Mouse (Mus musculus): ENCODE data around the gene Tkt. TPM values are rescaled to one million over a fixed set of nuclear protein-coding genes. Genes with fewer than 3 reads are reported as not detected.

Tkt gene
- total RNA-seq, 4 experiments from 2014 or later, result 5.8 to 10.9 (median 10.6) TPM

DNA sequence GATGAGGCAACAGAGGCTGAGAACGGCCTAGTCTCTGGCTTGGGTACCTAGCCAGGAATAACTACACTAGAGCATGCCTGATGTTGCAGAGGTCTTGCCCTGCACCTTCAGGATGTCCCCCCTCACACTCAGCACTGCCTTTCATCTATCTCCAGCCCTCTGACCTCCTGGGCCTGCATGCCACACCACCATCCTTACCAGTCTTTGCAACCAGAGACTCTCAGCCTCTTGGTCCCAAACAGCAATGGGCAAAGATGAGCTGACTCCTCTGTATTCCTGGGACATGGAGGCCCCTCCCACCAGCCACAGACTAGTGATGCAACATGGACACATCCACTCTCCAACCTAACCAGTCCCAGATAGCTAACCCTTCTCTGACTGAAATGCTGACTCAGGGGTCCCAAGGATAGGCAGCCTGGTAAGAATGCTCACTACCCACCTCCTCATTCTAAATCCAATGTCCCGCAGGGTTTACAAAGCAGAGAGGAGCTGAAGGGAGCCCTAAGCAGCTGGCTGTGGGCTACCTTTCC is 70.7 kb downstream of the Tkt start:
- DNase-seq (ENCODE audit: low spot score in 2 of 2), result no peak

DNA sequence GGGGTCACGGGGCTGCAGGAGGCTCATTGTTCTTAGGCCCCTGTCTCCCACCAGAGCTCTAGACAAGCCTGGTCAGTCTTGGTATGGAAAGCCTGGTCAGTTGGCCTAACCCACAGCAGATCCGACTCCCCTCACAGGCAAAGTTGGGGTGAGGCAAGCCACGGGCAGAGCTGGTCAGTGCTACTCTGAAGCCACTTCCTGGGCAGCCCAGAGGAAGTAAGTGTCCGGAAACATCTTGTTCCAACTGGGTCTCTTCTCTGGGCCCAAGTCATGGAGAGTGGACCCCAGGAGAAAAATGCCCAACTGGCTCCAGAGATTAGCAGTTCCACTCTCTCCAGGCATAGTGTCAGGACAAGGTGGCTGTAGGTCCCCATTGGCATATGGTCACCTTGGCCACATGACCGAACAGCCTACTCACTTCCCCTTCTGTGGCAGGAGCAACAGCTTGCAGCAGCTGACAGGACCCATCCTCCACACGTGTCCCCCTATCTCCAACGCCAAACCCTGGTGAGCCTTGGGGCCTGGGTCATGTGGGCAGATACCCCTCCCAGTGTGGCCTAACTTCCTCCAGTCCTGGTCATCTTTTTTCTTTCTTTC is 71.9 kb downstream of the Tkt start:
- DNase-seq (ENCODE audit: low spot score in 2 of 2), result no peak

DNA sequence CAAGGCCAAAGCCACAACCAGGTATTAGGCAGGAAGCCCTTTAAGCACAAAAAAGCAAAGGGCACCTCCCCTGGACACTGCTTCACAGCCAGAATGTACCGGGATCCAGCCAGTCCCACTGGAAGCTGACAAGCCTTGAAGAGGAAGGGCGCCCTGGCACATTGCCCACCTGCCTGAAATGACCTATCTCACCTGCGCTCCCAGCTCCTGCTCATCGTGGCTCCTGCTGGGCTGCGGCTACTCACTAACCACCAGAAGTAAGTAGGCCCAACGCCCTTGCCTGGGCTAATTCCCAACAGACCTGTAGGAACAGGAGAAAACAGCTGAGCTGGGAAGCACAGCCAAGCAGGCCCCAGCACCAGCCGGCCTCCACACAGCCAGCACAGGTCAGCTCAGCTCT is 74.0 kb downstream of the Tkt start:
- DNase-seq (ENCODE audit: low spot score in 2 of 2), result no peak

DNA sequence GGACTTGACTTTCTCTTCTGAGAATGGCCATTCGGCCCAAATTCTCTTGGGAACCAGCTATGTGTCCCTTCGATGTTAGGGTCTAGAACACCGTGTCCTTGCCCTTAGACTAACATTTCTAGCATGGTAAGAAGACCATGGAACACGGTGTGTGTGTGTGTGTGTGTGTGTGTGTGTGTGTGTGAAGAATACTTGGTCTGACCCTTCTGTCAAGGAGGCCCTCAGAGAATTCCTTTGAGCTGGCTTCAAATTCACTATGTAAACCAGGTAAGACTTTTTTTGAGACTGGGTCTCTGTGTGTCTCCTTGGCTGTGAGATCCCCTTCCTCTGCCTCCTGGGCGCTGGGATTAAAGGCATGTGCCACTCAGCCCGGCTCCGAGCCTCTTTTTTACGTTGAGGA is 74.4 kb downstream of the Tkt start:
- no peak for DNase-seq (ENCODE audit: low spot score in 2 of 2)

Small RNA genes lying within 50 kb of the gene (microRNA-seq; reads per million reads assigned to microRNA genes)
- gene Mir3076, result not detected

Other genes starting within 250 kb of the Tkt start
- gene Dcp1a, start 68.8 kb upstream of the Tkt start, total RNA-seq (2022), result 1 to 10 TPM; 5.0 to 8.4 (median 7.7) TPM
- under 1 TPM in 3 of 4 experiments, not detected in 1; 0.05 to 0.19 (median 0.19) TPM for gene Cacna1d, start 56.9 kb upstream of the Tkt start, total RNA-seq (2022)
- 1 to 10 TPM; 2.3 to 8.6 (median 7.3) TPM for gene Prkcd, start 77.9 kb downstream of the Tkt start, total RNA-seq (2022)
- gene Rft1, start 106.0 kb downstream of the Tkt start, total RNA-seq (2022), result 1 to 10 TPM; 4.5 to 5.6 (median 4.9) TPM
- 10 to 100 TPM; 10.7 to 13.0 (median 12.2) TPM for gene Sfmbt1, start 166.5 kb downstream of the Tkt start, total RNA-seq (2022)